Mouse (Mus musculus) neutrophil, adult 59 days (primary cell): Measurements from ENCODE around the gene Cbx3. TPM values are rescaled to one million over a fixed set of nuclear protein-coding genes. Genes with fewer than 3 reads are reported as not detected.

Experiments
- total RNA-seq, 2 experiments: library from RNA; stranded (reverse); gene quantifications; 1 replicate in 1 of 2; 2 replicates in 1 of 2; pipeline ENCODE4 v1.2.4; 2023

The Cbx3 gene
- 10 to 100 TPM; 66.7 to 80.8 TPM for total RNA-seq

GRCm38 (mm10) chr6:51470311-51471178, at the start of gene Cbx3:
Cbx3 (plus strand) TSS chr6:51470360.

GRCm38 (mm10) chr6:51432535-51433397, 37.4 kb upstream of the Cbx3 start, which contains the start of gene Nfe2l3:
Nfe2l3 (plus strand) TSS chr6:51432670.

DNA sequence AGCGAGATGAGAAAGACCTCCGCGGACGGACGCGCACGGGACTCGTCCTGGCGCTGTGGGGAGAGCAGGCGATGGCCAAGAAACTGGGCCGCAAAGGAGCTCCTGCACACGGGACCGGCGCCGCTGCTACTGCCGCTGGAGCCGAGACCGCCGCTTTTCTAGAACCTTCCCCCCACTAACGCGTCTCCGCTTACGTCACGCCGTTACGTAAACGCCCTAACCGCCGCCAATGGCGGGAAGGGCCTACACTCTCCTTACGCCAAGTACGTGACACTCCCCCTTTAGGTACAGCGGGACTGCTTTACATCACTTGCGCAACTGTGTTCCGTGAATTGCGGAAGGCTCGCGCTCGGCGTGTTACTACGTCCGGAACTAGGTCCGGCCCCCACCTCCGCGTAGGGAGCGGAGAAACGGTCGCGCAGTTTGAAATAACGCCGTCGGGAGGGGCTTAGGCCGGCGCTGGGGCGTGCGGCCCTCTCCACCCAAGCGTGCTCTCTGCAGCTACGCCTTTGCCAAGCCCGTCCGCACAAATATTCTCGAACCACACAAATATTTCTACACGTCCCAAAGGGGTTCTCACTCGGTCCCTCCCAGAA, 347 bp upstream of the Cbx3 start, which contains the start of gene Hnrnpa2b1:
Gene Hnrnpa2b1, minus strand, starts transcription at position 180 of the 596 bp plus-strand sequence.

DNA sequence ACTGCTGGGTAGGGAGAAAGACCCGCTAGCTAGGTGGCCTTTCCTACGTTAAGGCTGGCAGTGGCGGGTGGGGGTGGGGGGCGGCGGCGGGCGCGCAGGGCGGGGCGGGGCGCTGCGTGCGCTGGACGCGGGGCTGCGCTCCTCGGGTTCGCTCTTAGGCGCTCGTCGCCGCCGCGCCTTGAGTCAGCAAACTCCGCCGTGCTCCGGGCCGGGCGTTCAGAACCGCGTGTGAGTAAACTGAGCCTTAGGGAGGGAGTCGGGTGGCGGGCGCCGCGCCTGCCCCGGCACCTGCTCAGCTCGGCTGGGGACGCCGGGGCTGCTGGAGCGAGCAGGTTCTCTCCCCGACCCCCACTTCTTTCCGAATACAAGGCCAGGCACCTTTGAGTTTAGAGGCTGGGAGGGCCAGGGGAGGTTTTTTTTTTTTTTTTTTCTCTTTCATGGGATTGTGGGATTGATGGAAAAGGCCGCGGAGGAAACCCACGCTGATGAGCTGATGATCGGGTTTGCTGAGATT, 53.7 kb downstream of the Cbx3 start, which contains the start of gene Snx10:
Gene Snx10, plus strand, starts transcription at position 95 of the 514 bp plus-strand sequence.

Other genes with a start within 250 kb of the Cbx3 start
- gene Nfe2l3, start 37.7 kb upstream of the Cbx3 start, total RNA-seq, result under 1 TPM in 1 of 2 experiments, not detected in 1; 0.13 TPM
- gene Hnrnpa2b1, start 466 bp upstream of the Cbx3 start, total RNA-seq, result 100 to 1,000 TPM; 527 to 558 TPM
- gene Snx10, start 53.5 kb downstream of the Cbx3 start, total RNA-seq, result 10 to 100 TPM; 70.7 to 80.2 TPM